Mouse (Mus musculus): ENCODE measurements at regions not wholly inside any gene's neighbourhood (a gene's known extent, or its start where the extent isn't known, plus 50 kb on each side); places are given as distances from the start of the nearest gene placed in this dataset.

GRCm38 (mm10) chr16:25587879-25588347 is 95.7 kb upstream of the Trp63 start:
- ATAC-seq (ENCODE audit: low FRiP score, low read depth), result no peak
- Histone ChIP-seq H3K27me3 (no peaks in the 10 kb centered on the region), H3K27ac (replicated peaks) (no peak overlapping the region), H3K36me3 (no peaks in the 10 kb centered on the region), H3K4me2 (no peak overlapping the region), H3K4me1 (replicated peaks) (no peaks in the 10 kb centered on the region), H3K9ac (no peak overlapping the region), H3K4me3 (no peak overlapping the region), H3K9me3 (no peaks in the 10 kb centered on the region)
- WGBS, result 85% methylated on average over 10 of the region's 10 CpGs

- WGBS, result 89% methylated on average over 1 of the region's 1 CpGs
Observed at GRCm38 (mm10) chr16:25597435-25597834, 86.1 kb upstream of the Trp63 start.

GRCm38 (mm10) chr16:25603121-25603520 is 80.4 kb upstream of the Trp63 start:
- Histone ChIP-seq H3K9me3 (no peaks in the 10 kb centered on the region), H3K4me3 (no peak overlapping the region), H3K27ac (replicated peaks) (no peak overlapping the region), H3K9ac (no peak overlapping the region), H3K36me3 (no peaks in the 10 kb centered on the region), H3K4me2 (no peak overlapping the region), H3K27me3 (no peaks in the 10 kb centered on the region), H3K4me1 (replicated peaks) (no peaks in the 10 kb centered on the region)
- 88% methylated on average over 2 of the region's 2 CpGs for WGBS
- ATAC-seq (ENCODE audit: low FRiP score, low read depth), result no peak

More at GRCm38 (mm10) chr16:25597435-25597834, 86.1 kb upstream of the Trp63 start:
- Histone ChIP-seq H3K4me2 (no peak overlapping the region), H3K4me1 (replicated peaks) (no peaks in the 10 kb centered on the region), H3K27ac (replicated peaks) (no peak overlapping the region), H3K9me3 (no peaks in the 10 kb centered on the region), H3K9ac (no peak overlapping the region), H3K36me3 (no peaks in the 10 kb centered on the region), H3K4me3 (no peak overlapping the region), H3K27me3 (no peaks in the 10 kb centered on the region)
- no peak for ATAC-seq (ENCODE audit: low FRiP score, low read depth)

- WGBS, result 52% methylated on average over 4 of the region's 4 CpGs
- no peak overlapping the region for H3K27ac ChIP-seq (replicated peaks)
- no peak for ATAC-seq (ENCODE audit: low FRiP score, low read depth)
- no peak overlapping the region for H3K4me3 ChIP-seq
- no peak overlapping the region for H3K9ac ChIP-seq
- no peaks in the 10 kb centered on the region for H3K4me1 ChIP-seq (replicated peaks)
- H3K36me3 ChIP-seq, result no peaks in the 10 kb centered on the region
- H3K27me3 ChIP-seq, result no peaks in the 10 kb centered on the region
- H3K9me3 ChIP-seq, result no peaks in the 10 kb centered on the region
- no peak overlapping the region for H3K4me2 ChIP-seq
Observed at GRCm38 (mm10) chr16:25615229-25615628, 68.3 kb upstream of the Trp63 start.

GRCm38 (mm10) chr16:25615646-25616045 is 67.9 kb upstream of the Trp63 start:
- no peak overlapping the region for H3K9ac ChIP-seq
- H3K4me2 ChIP-seq, result no peak overlapping the region
- H3K9me3 ChIP-seq, result no peaks in the 10 kb centered on the region
- H3K36me3 ChIP-seq, result no peaks in the 10 kb centered on the region
- no peak overlapping the region for H3K4me3 ChIP-seq
- no peaks in the 10 kb centered on the region for H3K27me3 ChIP-seq
- H3K27ac ChIP-seq (replicated peaks), result no peak overlapping the region
- ATAC-seq (ENCODE audit: low FRiP score, low read depth), result no peak
- no peaks in the 10 kb centered on the region for H3K4me1 ChIP-seq (replicated peaks)

GRCm38 (mm10) chr16:25618898-25619297 is 64.7 kb upstream of the Trp63 start:
- H3K27me3 ChIP-seq, result no peaks in the 10 kb centered on the region
- H3K9ac ChIP-seq, result no peak overlapping the region
- H3K4me3 ChIP-seq, result no peak overlapping the region
- H3K4me2 ChIP-seq, result no peak overlapping the region
- H3K9me3 ChIP-seq, result no peaks in the 10 kb centered on the region
- no peaks in the 10 kb centered on the region for H3K4me1 ChIP-seq (replicated peaks)
- no peak overlapping the region for H3K27ac ChIP-seq (replicated peaks)
- no peaks in the 10 kb centered on the region for H3K36me3 ChIP-seq
- 82% methylated on average over 4 of the region's 4 CpGs for WGBS
- no peak for ATAC-seq (ENCODE audit: low FRiP score, low read depth)

GRCm38 (mm10) chr16:25622651-25623050 is 60.9 kb upstream of the Trp63 start:
- H3K9me3 ChIP-seq, result no peaks in the 10 kb centered on the region
- no peak overlapping the region for H3K4me3 ChIP-seq
- ATAC-seq (ENCODE audit: low FRiP score, low read depth), result no peak
- H3K27ac ChIP-seq (replicated peaks), result no peak overlapping the region
- H3K9ac ChIP-seq, result no peak overlapping the region
- no peaks in the 10 kb centered on the region for H3K36me3 ChIP-seq
- WGBS, result 75% methylated on average over 2 of the region's 2 CpGs
- no peaks in the 10 kb centered on the region for H3K27me3 ChIP-seq
- H3K4me2 ChIP-seq, result no peak overlapping the region
- H3K4me1 ChIP-seq (replicated peaks), result no peaks in the 10 kb centered on the region

- Histone ChIP-seq H3K36me3 (no peaks in the 10 kb centered on the region), H3K4me2 (no peak overlapping the region), H3K9ac (no peak overlapping the region), H3K9me3 (no peaks in the 10 kb centered on the region), H3K4me1 (replicated peaks) (no peaks in the 10 kb centered on the region), H3K4me3 (no peak overlapping the region), H3K27ac (replicated peaks) (no peak overlapping the region), H3K27me3 (no peaks in the 10 kb centered on the region)
- ATAC-seq (ENCODE audit: low FRiP score, low read depth), result no peak
- 88% methylated on average over 1 of the region's 1 CpGs for WGBS
Observed at GRCm38 (mm10) chr16:25623986-25624623, 59.5 kb upstream of the Trp63 start.

- Histone ChIP-seq H3K4me2 (no peak overlapping the region), H3K4me1 (replicated peaks) (no peaks in the 10 kb centered on the region), H3K4me3 (no peak overlapping the region), H3K27me3 (no peaks in the 10 kb centered on the region), H3K27ac (replicated peaks) (no peak overlapping the region), H3K9ac (no peak overlapping the region), H3K36me3 (no peaks in the 10 kb centered on the region), H3K9me3 (peaks cover 3% of the 10 kb centered on the region; the same call in 1 of the 2 replicates)
- WGBS, result 58% methylated on average over 3 of the region's 3 CpGs
- ATAC-seq (ENCODE audit: low FRiP score, low read depth), result no peak
Observed at GRCm38 (mm10) chr16:25629750-25630149, 53.8 kb upstream of the Trp63 start.

GRCm38 (mm10) chr16:25631139-25631716 is 52.3 kb upstream of the Trp63 start:
- H3K9ac ChIP-seq, result no peak overlapping the region
- no peaks in the 10 kb centered on the region for H3K27me3 ChIP-seq
- no peaks in the 10 kb centered on the region for H3K36me3 ChIP-seq
- peaks cover 3% of the 10 kb centered on the region; the same call in 1 of the 2 replicates for H3K9me3 ChIP-seq
- H3K4me2 ChIP-seq, result no peak overlapping the region
- ATAC-seq (ENCODE audit: low FRiP score, low read depth), result peak; percentile 81
- H3K27ac ChIP-seq (replicated peaks), result no peak overlapping the region
- H3K4me3 ChIP-seq, result no peak overlapping the region
- no peaks in the 10 kb centered on the region for H3K4me1 ChIP-seq (replicated peaks)
- 45% methylated on average over 6 of the region's 6 CpGs for WGBS
